Mouse (Mus musculus): Measurements from ENCODE around the gene Hsd11b1. TPM values are rescaled to one million over a fixed set of nuclear protein-coding genes. Genes with fewer than 3 reads are reported as not detected.
"Not testable (repeated sequence)": the region's sequence is repeated elsewhere in the genome, so short reads cannot be mapped to it uniquely, and the experiment has no call there.

The Hsd11b1 gene
- polyA plus RNA-seq, 1 experiment = not detected

DNA sequence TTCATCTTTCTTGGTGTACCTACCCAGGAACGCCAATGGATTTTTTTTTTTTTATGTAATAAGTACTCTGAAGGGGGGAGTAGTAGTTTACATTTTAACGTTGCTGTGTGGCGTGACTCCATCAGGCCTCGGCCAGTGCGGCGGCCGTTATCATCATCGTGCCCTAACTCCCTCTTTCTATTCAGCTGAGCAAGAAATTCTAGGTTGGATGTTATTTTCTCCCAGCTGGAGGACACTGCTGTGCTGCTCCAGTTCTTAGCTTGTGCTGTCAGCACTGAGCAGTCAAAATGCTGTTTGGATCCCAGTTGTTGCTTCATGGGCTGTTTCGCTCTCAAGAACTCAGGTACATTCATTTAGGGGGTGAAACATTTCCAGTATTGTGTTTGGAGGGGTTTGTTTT is 4.3 kb downstream of the Hsd11b1 start:
- no peaks in the 10 kb centered on the region for H3K27me3 ChIP-seq (ENCODE audit: control insufficient read depth, insufficient read depth, low read length, poor library complexity, severe bottlenecking)
- no peak for TF ChIP-seq POLR2A (IDR thresholded peaks at IDR 0.05; ENCODE audit: insufficient read depth, low read length)
- no peak for TF ChIP-seq CTCF (IDR thresholded peaks at IDR 0.05; ENCODE audit: low read depth, low read length)
- no peak for TF ChIP-seq EP300 (IDR thresholded peaks at IDR 0.05; ENCODE audit: insufficient read depth, low read depth, low read length)
- no peaks in the 10 kb centered on the region for H3K9me3 ChIP-seq (replicated peaks; ENCODE audit: control insufficient read depth, insufficient read depth, low read length, poor library complexity, severe bottlenecking)
- H3K27ac ChIP-seq (ENCODE audit: insufficient read depth, low read length) = no peak overlapping the region
- H3K4me3 ChIP-seq (ENCODE audit: low read depth, low read length) = no peak overlapping the region
- no peaks in the 10 kb centered on the region for H3K36me3 ChIP-seq (ENCODE audit: control insufficient read depth, insufficient read depth, low read length, poor library complexity, severe bottlenecking)
- H3K9ac ChIP-seq (ENCODE audit: low read depth, poor library complexity, severe bottlenecking) = no peak overlapping the region
- no peaks in the 10 kb centered on the region for H3K4me1 ChIP-seq (ENCODE audit: control insufficient read depth, insufficient read depth, low read length)

DNA sequence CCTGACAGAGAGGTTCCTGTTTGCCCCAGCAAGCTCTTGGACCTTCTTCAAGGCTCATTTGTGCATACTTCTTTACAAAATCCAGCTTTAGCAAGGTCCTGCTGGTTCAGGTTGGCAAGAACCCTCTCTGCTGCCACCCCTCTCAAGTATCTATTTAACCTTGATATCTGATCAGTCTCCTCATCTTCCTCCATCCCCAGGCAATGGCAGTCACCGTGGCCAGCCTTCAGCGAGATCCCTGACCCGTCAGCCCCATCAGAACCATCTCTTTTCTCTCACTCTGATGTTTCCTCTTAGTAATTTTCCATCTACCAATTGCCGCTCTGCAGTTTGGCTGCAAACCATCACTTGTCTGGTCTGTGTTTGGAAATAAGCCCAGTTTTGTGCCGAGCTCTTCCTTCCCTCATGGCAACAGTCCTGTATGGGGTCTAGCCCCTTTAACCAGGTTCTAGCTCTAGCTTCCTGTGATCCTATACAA is 7.2 kb downstream of the Hsd11b1 start:
- H3K4me1 ChIP-seq (ENCODE audit: control insufficient read depth, insufficient read depth, low read length) = no peaks in the 10 kb centered on the region
- no peak overlapping the region for H3K27ac ChIP-seq (ENCODE audit: insufficient read depth, low read length)
- no peaks in the 10 kb centered on the region for H3K36me3 ChIP-seq (ENCODE audit: control insufficient read depth, insufficient read depth, low read length, poor library complexity, severe bottlenecking)
- no peaks in the 10 kb centered on the region for H3K9me3 ChIP-seq (replicated peaks; ENCODE audit: control insufficient read depth, insufficient read depth, low read length, poor library complexity, severe bottlenecking)
- no peaks in the 10 kb centered on the region for H3K27me3 ChIP-seq (ENCODE audit: control insufficient read depth, insufficient read depth, low read length, poor library complexity, severe bottlenecking)
- no peak for TF ChIP-seq CTCF (IDR thresholded peaks at IDR 0.05; ENCODE audit: low read depth, low read length)
- H3K9ac ChIP-seq (ENCODE audit: low read depth, poor library complexity, severe bottlenecking) = no peak overlapping the region
- no peak overlapping the region for H3K4me3 ChIP-seq (ENCODE audit: low read depth, low read length)

DNA sequence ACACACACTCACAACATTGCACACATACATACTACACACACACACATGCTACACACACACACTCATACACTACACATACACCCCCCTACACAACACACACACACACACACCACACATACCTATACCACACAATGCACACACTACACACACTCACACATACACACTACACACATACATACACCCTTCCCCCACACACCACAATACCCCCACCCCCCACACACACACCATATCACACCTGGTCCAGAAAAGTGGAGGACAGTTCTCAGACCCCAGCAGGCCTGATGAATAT is 7.6 kb downstream of the Hsd11b1 start:
- H3K9me3 ChIP-seq (replicated peaks; ENCODE audit: control insufficient read depth, insufficient read depth, low read length, poor library complexity, severe bottlenecking) = no peaks in the 10 kb centered on the region
- no peak overlapping the region for H3K9ac ChIP-seq (ENCODE audit: low read depth, poor library complexity, severe bottlenecking)
- H3K4me3 ChIP-seq (ENCODE audit: low read depth, low read length) = no peak overlapping the region
- H3K36me3 ChIP-seq (ENCODE audit: control insufficient read depth, insufficient read depth, low read length, poor library complexity, severe bottlenecking) = no peaks in the 10 kb centered on the region
- TF ChIP-seq CTCF (IDR thresholded peaks at IDR 0.05; ENCODE audit: low read depth, low read length) = no peak
- TF ChIP-seq POLR2A (IDR thresholded peaks at IDR 0.05; ENCODE audit: insufficient read depth, low read length) = no peak
- TF ChIP-seq EP300 (IDR thresholded peaks at IDR 0.05; ENCODE audit: insufficient read depth, low read depth, low read length) = no peak
- H3K27me3 ChIP-seq (ENCODE audit: control insufficient read depth, insufficient read depth, low read length, poor library complexity, severe bottlenecking) = no peaks in the 10 kb centered on the region
- no peak overlapping the region for H3K27ac ChIP-seq (ENCODE audit: insufficient read depth, low read length)
- no peaks in the 10 kb centered on the region for H3K4me1 ChIP-seq (ENCODE audit: control insufficient read depth, insufficient read depth, low read length)

DNA sequence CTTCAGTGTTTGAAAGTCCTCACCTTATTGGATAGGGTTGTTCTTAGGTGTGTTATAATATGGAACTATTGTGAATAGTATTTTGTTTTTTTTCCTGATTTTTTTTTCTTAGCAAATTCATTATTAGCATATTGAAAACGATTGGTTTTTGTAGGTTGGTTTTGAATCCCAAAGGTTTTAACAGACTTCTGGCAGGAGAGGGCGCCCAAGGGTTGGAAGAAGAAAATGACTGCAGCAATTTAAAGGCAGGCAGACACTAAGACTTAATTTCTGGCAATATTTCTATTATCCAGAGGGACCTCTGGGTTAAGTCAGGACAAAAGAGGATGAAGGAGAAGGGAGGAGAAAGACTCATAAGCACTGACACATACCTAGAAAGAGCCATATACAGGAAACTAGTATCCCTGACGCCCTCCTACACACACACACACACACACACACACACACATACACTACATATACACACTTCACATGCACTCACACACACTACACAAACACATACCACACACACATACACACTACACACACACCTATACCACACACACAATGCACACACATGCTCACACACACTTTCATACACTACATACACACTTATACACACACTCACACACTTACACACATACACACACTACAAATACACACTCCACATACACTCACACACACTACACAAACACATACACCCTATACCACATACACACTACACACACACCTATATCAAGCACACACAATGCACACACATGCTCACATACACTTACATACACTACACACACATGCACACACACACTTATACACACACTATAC is 8.2 kb downstream of the Hsd11b1 start:
- Histone ChIP-seq H3K9me3 (replicated peaks; ENCODE audit: control insufficient read depth, insufficient read depth, low read length, poor library complexity, severe bottlenecking) (no peaks in the 10 kb centered on the region), H3K4me1 (ENCODE audit: control insufficient read depth, insufficient read depth, low read length) (no peaks in the 10 kb centered on the region), H3K27ac (ENCODE audit: insufficient read depth, low read length) (no peak overlapping the region), H3K9ac (ENCODE audit: low read depth, poor library complexity, severe bottlenecking) (no peak overlapping the region), H3K4me3 (ENCODE audit: low read depth, low read length) (no peak overlapping the region), H3K36me3 (ENCODE audit: control insufficient read depth, insufficient read depth, low read length, poor library complexity, severe bottlenecking) (no peaks in the 10 kb centered on the region), H3K27me3 (ENCODE audit: control insufficient read depth, insufficient read depth, low read length, poor library complexity, severe bottlenecking) (no peaks in the 10 kb centered on the region)
- no peak for TF ChIP-seq CTCF (IDR thresholded peaks at IDR 0.05; ENCODE audit: low read depth, low read length)
- no peak for TF ChIP-seq POLR2A (IDR thresholded peaks at IDR 0.05; ENCODE audit: insufficient read depth, low read length)

DNA sequence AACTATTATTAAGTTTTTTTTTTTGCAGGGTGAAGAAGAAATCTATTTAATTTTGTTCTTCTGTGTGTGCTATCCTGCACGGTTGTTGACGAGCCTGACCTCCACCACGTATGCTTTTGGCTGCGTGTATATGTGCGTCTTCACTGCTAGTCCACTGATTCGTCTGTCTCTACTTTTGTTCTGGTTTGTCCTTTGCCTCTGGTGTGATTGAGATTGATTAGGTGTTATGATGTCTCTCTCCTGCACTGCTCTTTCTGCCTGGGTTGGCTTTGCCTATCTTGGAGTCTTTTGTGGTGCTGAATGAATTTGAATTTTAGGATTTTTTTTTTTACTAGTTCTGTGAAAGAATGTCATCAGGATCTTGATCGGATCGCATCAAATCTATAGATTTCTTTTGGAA is 8.8 kb downstream of the Hsd11b1 start:
- no peak for TF ChIP-seq CTCF (IDR thresholded peaks at IDR 0.05; ENCODE audit: low read depth, low read length)
- TF ChIP-seq EP300 (IDR thresholded peaks at IDR 0.05; ENCODE audit: insufficient read depth, low read depth, low read length) = no peak
- no peak for TF ChIP-seq POLR2A (IDR thresholded peaks at IDR 0.05; ENCODE audit: insufficient read depth, low read length)
- H3K9ac ChIP-seq (ENCODE audit: low read depth, poor library complexity, severe bottlenecking) = no peak overlapping the region
- H3K4me3 ChIP-seq (ENCODE audit: low read depth, low read length) = no peak overlapping the region
- no peaks in the 10 kb centered on the region for H3K36me3 ChIP-seq (ENCODE audit: control insufficient read depth, insufficient read depth, low read length, poor library complexity, severe bottlenecking)
- H3K27ac ChIP-seq (ENCODE audit: insufficient read depth, low read length) = no peak overlapping the region
- no peaks in the 10 kb centered on the region for H3K4me1 ChIP-seq (ENCODE audit: control insufficient read depth, insufficient read depth, low read length)
- no peaks in the 10 kb centered on the region for H3K9me3 ChIP-seq (replicated peaks; ENCODE audit: control insufficient read depth, insufficient read depth, low read length, poor library complexity, severe bottlenecking)
- H3K27me3 ChIP-seq (ENCODE audit: control insufficient read depth, insufficient read depth, low read length, poor library complexity, severe bottlenecking) = no peaks in the 10 kb centered on the region

DNA sequence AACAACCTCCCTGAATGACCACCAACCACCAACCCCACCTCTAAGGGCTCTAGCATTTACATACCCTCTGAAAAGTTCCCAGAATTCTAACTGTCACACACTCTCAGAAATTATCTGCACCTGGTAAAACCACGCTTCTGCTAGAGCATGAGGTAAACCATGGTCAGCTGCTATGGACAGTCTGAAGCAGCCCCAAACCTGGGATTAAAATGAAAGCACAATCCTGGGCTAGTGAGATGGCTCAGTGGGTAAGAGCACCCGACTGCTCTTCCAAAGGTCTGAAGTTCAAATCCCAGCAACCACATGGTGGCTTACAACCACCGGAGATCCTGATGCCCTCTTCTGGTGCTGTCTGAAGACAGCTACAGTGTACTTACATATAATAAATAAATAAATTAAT is 10.0 kb downstream of the Hsd11b1 start:
- not testable (repeated sequence) for H3K4me3 ChIP-seq (ENCODE audit: low read depth, low read length); H3K4me1 ChIP-seq (ENCODE audit: control insufficient read depth, insufficient read depth, low read length); H3K9me3 ChIP-seq (replicated peaks; ENCODE audit: control insufficient read depth, insufficient read depth, low read length, poor library complexity, severe bottlenecking); H3K36me3 ChIP-seq (ENCODE audit: control insufficient read depth, insufficient read depth, low read length, poor library complexity, severe bottlenecking); H3K9ac ChIP-seq (ENCODE audit: low read depth, poor library complexity, severe bottlenecking); H3K27ac ChIP-seq (ENCODE audit: insufficient read depth, low read length); H3K27me3 ChIP-seq (ENCODE audit: control insufficient read depth, insufficient read depth, low read length, poor library complexity, severe bottlenecking)

Data from ES-Bruce4 (cell line).